Mouse (Mus musculus): ENCODE results near the gene L1cam.

L1cam gene

GRCm38 (mm10) chrX:73880194-73881035, 15.5 kb downstream of the L1cam start:
- DNase-seq (ENCODE audit: inconsistent ontology term): peak; percentile 5

DNA sequence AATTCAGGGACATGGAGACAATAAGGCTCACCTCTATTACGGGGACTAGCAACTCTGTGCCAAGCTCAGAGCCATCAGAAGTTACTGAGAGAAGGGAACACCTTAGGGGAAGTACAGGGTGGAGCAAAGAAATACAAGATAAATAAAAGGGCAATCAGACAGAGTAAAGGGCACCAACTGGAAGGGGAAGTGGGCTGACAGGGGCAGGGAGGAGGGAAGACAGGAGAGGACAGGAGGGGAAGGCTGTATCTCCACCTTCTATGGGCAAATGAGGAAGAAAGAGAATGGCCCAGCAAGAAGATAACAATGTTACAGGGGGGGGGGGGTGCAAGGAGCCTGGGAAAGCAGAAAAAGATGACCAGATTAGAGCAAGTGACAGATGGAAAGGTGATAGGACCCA, 18.9 kb downstream of the L1cam start:
- DNase-seq (ENCODE audit: inconsistent ontology term): no peak

- no peak for DNase-seq (ENCODE audit: inconsistent ontology term)
These were observed 20.0 kb downstream of the L1cam start for GRCm38 (mm10) chrX:73875881-73876280.

GRCm38 (mm10) chrX:73871956-73872355, 23.9 kb downstream of the L1cam start:
- DNase-seq (ENCODE audit: inconsistent ontology term): no peak

GRCm38 (mm10) chrX:73871474-73871873, 24.4 kb downstream of the L1cam start:
- DNase-seq (ENCODE audit: inconsistent ontology term): no peak

DNA sequence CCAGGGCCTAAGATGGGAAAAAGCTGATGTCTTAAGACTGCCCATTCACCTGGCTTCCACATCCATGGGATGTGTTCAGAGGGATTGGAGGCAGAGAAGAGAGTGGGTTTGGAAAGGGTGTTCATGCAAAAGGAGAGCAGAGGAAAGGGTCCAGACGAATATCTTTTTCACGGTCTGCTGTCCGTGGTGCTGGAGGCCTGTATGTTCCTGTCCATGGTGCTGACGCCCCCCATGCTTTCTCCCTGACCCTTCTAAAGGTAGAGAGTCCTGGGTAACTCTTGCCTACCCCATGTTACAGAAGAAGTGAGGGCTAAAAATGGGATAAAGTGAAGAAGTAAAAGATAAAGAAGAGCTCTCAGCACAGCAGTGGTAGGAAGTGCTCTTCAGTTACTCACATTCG, 26.6 kb downstream of the L1cam start:
- DNase-seq (ENCODE audit: inconsistent ontology term): peak; percentile 23

DNA sequence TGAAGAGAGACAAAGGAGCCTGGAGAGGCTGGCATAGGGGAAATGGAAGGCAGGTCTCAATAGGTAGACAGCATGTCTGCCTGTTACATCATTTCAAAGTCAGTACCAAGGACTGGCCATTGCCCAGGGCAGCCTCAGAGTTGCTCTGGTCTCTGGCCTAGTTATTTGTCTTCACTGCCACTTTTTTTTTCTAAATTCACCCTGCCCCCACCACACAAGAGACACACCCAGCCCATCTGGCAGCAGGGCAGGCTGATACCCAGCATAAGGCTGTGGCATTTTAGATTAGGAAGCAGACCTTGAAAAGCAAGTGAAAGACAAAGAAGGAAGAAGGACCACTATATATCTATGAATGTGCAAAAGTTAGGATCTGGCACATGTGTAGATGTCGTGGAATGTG, 28.1 kb downstream of the L1cam start:
- DNase-seq (ENCODE audit: inconsistent ontology term): no peak

GRCm38 (mm10) chrX:73867256-73867655, 28.6 kb downstream of the L1cam start:
- DNase-seq (ENCODE audit: inconsistent ontology term): no peak

DNA sequence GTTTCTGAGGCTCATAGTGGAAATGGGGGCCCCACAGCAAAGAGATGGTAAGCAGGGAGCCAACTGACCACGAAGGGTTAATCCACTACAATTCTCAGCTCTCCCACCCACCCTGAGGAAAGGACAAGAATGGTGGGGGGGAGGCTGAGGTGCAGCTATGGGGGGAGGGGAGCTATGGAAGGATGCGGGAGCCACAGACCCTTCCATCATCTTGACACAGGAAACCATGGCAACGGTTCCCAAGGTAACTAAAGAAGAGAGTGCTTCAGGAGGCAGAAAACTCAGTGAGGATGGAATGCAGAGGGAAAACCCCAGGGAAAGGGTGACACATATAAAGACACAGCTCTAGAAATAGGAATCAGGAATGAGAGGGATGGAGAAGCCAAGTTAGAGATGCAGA, 31.2 kb downstream of the L1cam start:
- no peak for DNase-seq (ENCODE audit: inconsistent ontology term)

DNA sequence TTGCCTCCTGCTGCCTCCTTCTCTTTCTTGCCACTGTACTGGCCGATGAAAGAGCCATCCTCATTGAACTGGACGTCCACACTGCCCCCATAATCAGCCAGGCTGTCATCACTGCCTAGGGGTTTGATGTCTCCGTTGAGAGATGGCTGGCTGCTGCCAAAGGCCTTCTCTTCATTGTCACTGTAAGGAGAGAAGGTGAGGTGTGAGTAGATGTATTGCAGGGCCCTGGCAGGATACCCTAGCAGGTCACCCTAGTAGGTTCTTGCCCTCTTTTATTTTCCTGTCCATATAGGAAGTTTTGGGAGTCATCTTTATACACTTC, 40.9 kb downstream of the L1cam start:
- no peak for DNase-seq (ENCODE audit: inconsistent ontology term)

GRCm38 (mm10) chrX:73854326-73855086, 41.4 kb downstream of the L1cam start:
- DNase-seq (ENCODE audit: inconsistent ontology term): no peak

GRCm38 (mm10) chrX:73836691-73837090, 59.2 kb downstream of the L1cam start:
- DNase-seq (ENCODE audit: inconsistent ontology term): no peak

- no peak for DNase-seq (ENCODE audit: inconsistent ontology term)
These were observed 60.2 kb downstream of the L1cam start for GRCm38 (mm10) chrX:73835731-73836130.

- DNase-seq (ENCODE audit: inconsistent ontology term): peak; percentile 68
These were observed 71.4 kb downstream of the L1cam start, which contains the start of gene Pdzd4 for GRCm38 (mm10) chrX:73824185-73825151. Pdzd4 (minus strand) TSS chrX:73824969.

- no peak for DNase-seq (ENCODE audit: inconsistent ontology term)
These were observed 72.2 kb downstream of the L1cam start for GRCm38 (mm10) chrX:73823747-73824146.

- DNase-seq (ENCODE audit: inconsistent ontology term): no peak
These were observed 79.2 kb downstream of the L1cam start for GRCm38 (mm10) chrX:73816596-73817314.

GRCm38 (mm10) chrX:73815072-73815471, 80.8 kb downstream of the L1cam start:
- DNase-seq (ENCODE audit: inconsistent ontology term): no peak

- no peak for DNase-seq (ENCODE audit: inconsistent ontology term)
These were observed 90.1 kb downstream of the L1cam start for GRCm38 (mm10) chrX:73805814-73806213.

Data from Muller cell, postnatal 12 days (primary cell).